Mouse (Mus musculus): Measurements from ENCODE around the gene Dync1li1. TPM values are rescaled to one million over a fixed set of nuclear protein-coding genes. Genes with fewer than 3 reads are reported as not detected.

Dync1li1 gene
- total and polyA plus RNA-seq, 3 experiments: 38.1 to 57.0 (median 43.6) TPM

- in situ Hi-C loops (cut with MboI; ENCODE audit: low pct_ligation_motif_present, low pct_unique_long_range_greater_than_20kb, low sequenced_read_pairs) (no loop called here), dilution Hi-C loops (cut with MboI; ENCODE audit: extremely low pct_ligation_motif_present, extremely low pct_unique_long_range_greater_than_20kb, low sequenced_read_pairs) (no loop called here)
- Histone ChIP-seq H3K36me3 (replicated peaks in 1 of 2; ENCODE audit: control insufficient read depth in 1 of 2, insufficient read depth in 1 of 2, low read length in 1 of 2) (peaks cover 22 to 69% of the 10 kb centered on the region in 2 experiments), H3K27me3 (replicated peaks) (no peaks in the 10 kb centered on the region), H3K27ac (ENCODE audit: insufficient read depth, low read depth) (no peak overlapping the region), H3K9ac (ENCODE audit: insufficient read depth, low read depth) (no peak overlapping the region), H3K79me2 (replicated peaks; ENCODE audit: control insufficient read depth, extremely low read depth, insufficient read depth, poor library complexity, severe bottlenecking) (no peaks in the 10 kb centered on the region), H3K4me1 (ENCODE audit: control insufficient read depth in 1 of 2, insufficient read depth in 2 of 2) (peaks cover 10 to 26% of the 10 kb centered on the region in 2 experiments), H3K4me2 (ENCODE audit: insufficient read depth, low read depth, poor library complexity, severe bottlenecking) (no peak overlapping the region), H3K9me3 (replicated peaks; ENCODE audit: low read length) (peaks cover 8% of the 10 kb centered on the region), H3K4me3 (replicated peaks in 1 of 3; ENCODE audit: low read depth in 2 of 3, low read length in 2 of 3, poor library complexity in 1 of 3) (no peak overlapping the region)
- no peak for TF ChIP-seq E2F4 (IDR thresholded peaks at IDR 0.05; ENCODE audit: insufficient replicate concordance, low read depth, low read length)
- no peak for TF ChIP-seq JUND (conservative IDR thresholded peaks at IDR 0.05; ENCODE audit: low read depth, low read length)
- TF ChIP-seq IRF4 (IDR thresholded peaks at IDR 0.05; ENCODE audit: low read depth, low read length): no peak
- no peak for TF ChIP-seq ZNF384 (IDR thresholded peaks at IDR 0.05; ENCODE audit: low read depth, low read length)
- no peak for TF ChIP-seq SIN3A (IDR thresholded peaks at IDR 0.05; ENCODE audit: low read length)
- no peak for TF ChIP-seq CHD2 (IDR thresholded peaks at IDR 0.05; ENCODE audit: low read length)
- no peak for TF ChIP-seq GABPA (IDR thresholded peaks at IDR 0.05; ENCODE audit: insufficient replicate concordance, low read depth, low read length)
- TF ChIP-seq SMC3 (IDR thresholded peaks at IDR 0.05; ENCODE audit: low read depth, low read length): no peak
- TF ChIP-seq POLR2AphosphoS2 (IDR thresholded peaks at IDR 0.05; ENCODE audit: low read depth, low read length): no peak
- no peak for DNase-seq (ENCODE audit: extremely low read depth)
Measured at GRCm38 (mm10) chr9:114767507-114767906, 78.9 kb downstream of the Dync1li1 start.

GRCm38 (mm10) chr9:114768066-114768465, 79.5 kb downstream of the Dync1li1 start:
- H3K4me2 ChIP-seq (ENCODE audit: insufficient read depth, low read depth, poor library complexity, severe bottlenecking): no peak overlapping the region
- H3K27me3 ChIP-seq (replicated peaks): no peaks in the 10 kb centered on the region
- peaks cover 11% of the 10 kb centered on the region for H3K9me3 ChIP-seq (replicated peaks; ENCODE audit: low read length)
- H3K4me3 ChIP-seq (replicated peaks in 1 of 3; ENCODE audit: low read depth in 2 of 3, low read length in 2 of 3, poor library complexity in 1 of 3): no peak overlapping the region
- H3K9ac ChIP-seq (ENCODE audit: insufficient read depth, low read depth): no peak overlapping the region
- no peak for TF ChIP-seq IRF4 (IDR thresholded peaks at IDR 0.05; ENCODE audit: low read depth, low read length)
- no peak for TF ChIP-seq MAFK (IDR thresholded peaks at IDR 0.05; ENCODE audit: insufficient replicate concordance, low read length)
- no peak for TF ChIP-seq CTCF (conservative IDR thresholded peaks at IDR 0.05 in 1 of 2, IDR thresholded peaks at IDR 0.05 in 1 of 2; ENCODE audit: low read depth in 2 of 2, low read length in 2 of 2)
- TF ChIP-seq MXI1 (IDR thresholded peaks at IDR 0.05; ENCODE audit: low read depth, low read length): no peak
- TF ChIP-seq USF2 (conservative IDR thresholded peaks at IDR 0.05; ENCODE audit: low read depth, low read length): no peak
- TF ChIP-seq RCOR1 (conservative IDR thresholded peaks at IDR 0.05; ENCODE audit: low read depth, low read length): no peak
- no peak for TF ChIP-seq ZKSCAN1 (IDR thresholded peaks at IDR 0.05; ENCODE audit: borderline replicate concordance, low read depth, low read length)
- dilution Hi-C loops (cut with MboI; ENCODE audit: extremely low pct_ligation_motif_present, extremely low pct_unique_long_range_greater_than_20kb, low sequenced_read_pairs): no loop called here
- in situ Hi-C loops (cut with MboI; ENCODE audit: low pct_ligation_motif_present, low pct_unique_long_range_greater_than_20kb, low sequenced_read_pairs): no loop called here
- no peaks in the 10 kb centered on the region for H3K79me2 ChIP-seq (replicated peaks; ENCODE audit: control insufficient read depth, extremely low read depth, insufficient read depth, poor library complexity, severe bottlenecking)
- no peak for DNase-seq (ENCODE audit: extremely low read depth)
- H3K27ac ChIP-seq (ENCODE audit: insufficient read depth, low read depth): no peak overlapping the region
- peaks cover 18 to 68% of the 10 kb centered on the region in 2 experiments for H3K36me3 ChIP-seq (replicated peaks in 1 of 2; ENCODE audit: control insufficient read depth in 1 of 2, insufficient read depth in 1 of 2, low read length in 1 of 2)
- H3K4me1 ChIP-seq (ENCODE audit: control insufficient read depth in 1 of 2, insufficient read depth in 2 of 2): peaks cover 10 to 26% of the 10 kb centered on the region in 2 experiments

Measured in CH12.LX (cell line).